Mouse (Mus musculus): ENCODE results near the gene Ksr1.

DNA sequence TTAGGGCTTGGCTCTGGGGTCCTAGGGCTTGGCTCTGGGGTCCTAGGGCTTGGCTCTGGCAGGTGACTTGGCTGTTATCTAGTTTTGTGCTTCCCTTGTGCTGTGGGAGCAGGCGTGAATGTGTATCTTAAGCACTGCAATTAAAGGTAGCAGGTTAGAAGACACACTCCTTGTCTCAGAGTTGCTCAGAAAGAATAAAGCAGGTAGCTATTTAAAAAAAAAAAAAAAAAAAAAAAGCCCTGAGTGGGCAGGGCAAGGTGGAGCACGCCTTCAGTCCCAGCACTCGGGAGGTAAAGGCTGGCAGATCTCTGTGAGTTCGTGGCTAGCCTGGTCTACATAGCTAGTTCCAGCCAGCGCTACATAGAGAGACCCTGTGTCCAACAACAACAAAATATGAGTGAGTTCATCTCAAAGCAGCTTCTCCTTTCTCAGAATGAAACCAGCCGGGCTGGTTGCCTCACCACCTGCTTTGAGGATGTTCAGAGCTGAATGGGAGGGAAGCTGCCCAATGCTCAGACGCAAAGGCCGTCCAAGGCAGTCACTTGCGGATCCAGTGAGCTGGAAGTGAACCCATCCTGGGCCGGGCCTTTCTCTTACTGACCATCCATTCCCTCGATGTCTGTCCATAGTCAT, 6.2 kb downstream of the Ksr1 start:
- TF ChIP-seq CTCF (IDR thresholded peaks at IDR 0.05; ENCODE audit: insufficient read depth, low read length) (no peak), POLR2A (IDR thresholded peaks at IDR 0.05; ENCODE audit: borderline replicate concordance, extremely low read depth, low read depth, low read length) (no peak)

Data from lung, adult 2 months (tissue).